Mouse (Mus musculus): ENCODE data around the gene Tbx3. TPM values are rescaled to one million over a fixed set of nuclear protein-coding genes. Genes with fewer than 3 reads are reported as not detected.

Gene Tbx3
- polyA plus RNA-seq, 1 experiment from 2014 or later = 0.88 TPM

GRCm38 (mm10) chr5:119687005-119687855 is 16.8 kb downstream of the Tbx3 start:
- H3K4me3 ChIP-seq (ENCODE audit: low read depth, low read length) = no peak overlapping the region
- 0 out of 2 replicates have a peak, but pooled peaks have one; percentile 28 for ATAC-seq (ENCODE audit: low read depth)
- no peak overlapping the region for H3K4me2 ChIP-seq (ENCODE audit: low read depth, low read length)
- WGBS = 2% methylated on average over 36 of the region's 36 CpGs
- no peak overlapping the region for H3K27ac ChIP-seq (ENCODE audit: low read depth, low read length)
- no peak overlapping the region for H3K9ac ChIP-seq (replicated peaks; ENCODE audit: low read depth, low read length)
- H3K4me1 ChIP-seq (ENCODE audit: control insufficient read depth, insufficient read depth, low read length) = no peaks in the 10 kb centered on the region
- no peaks in the 10 kb centered on the region for H3K36me3 ChIP-seq (ENCODE audit: control insufficient read depth, insufficient read depth, low read length)
- H3K9me3 ChIP-seq (ENCODE audit: control insufficient read depth, low read length) = no peaks in the 10 kb centered on the region
- peaks cover 71% of the 10 kb centered on the region for H3K27me3 ChIP-seq (ENCODE audit: control insufficient read depth, insufficient read depth, low read length)

- ATAC-seq (ENCODE audit: low read depth) = no peak
- no peaks in the 10 kb centered on the region for H3K36me3 ChIP-seq (ENCODE audit: control insufficient read depth, insufficient read depth, low read length)
- H3K27ac ChIP-seq (ENCODE audit: low read depth, low read length) = no peak overlapping the region
- 7% methylated on average over 22 of the region's 22 CpGs for WGBS
- H3K9ac ChIP-seq (replicated peaks; ENCODE audit: low read depth, low read length) = no peak overlapping the region
- H3K4me2 ChIP-seq (ENCODE audit: low read depth, low read length) = no peak overlapping the region
- H3K9me3 ChIP-seq (ENCODE audit: control insufficient read depth, low read length) = no peaks in the 10 kb centered on the region
- H3K4me1 ChIP-seq (ENCODE audit: control insufficient read depth, insufficient read depth, low read length) = no peaks in the 10 kb centered on the region
- no peak overlapping the region for H3K4me3 ChIP-seq (ENCODE audit: low read depth, low read length)
- peaks cover 65% of the 10 kb centered on the region for H3K27me3 ChIP-seq (ENCODE audit: control insufficient read depth, insufficient read depth, low read length)
These were observed 17.4 kb downstream of the Tbx3 start for GRCm38 (mm10) chr5:119687856-119688206.

- no peak overlapping the region for H3K27ac ChIP-seq (ENCODE audit: low read depth, low read length)
- no peak overlapping the region for H3K9ac ChIP-seq (replicated peaks; ENCODE audit: low read depth, low read length)
- H3K4me3 ChIP-seq (ENCODE audit: low read depth, low read length) = no peak overlapping the region
- peaks cover 61% of the 10 kb centered on the region for H3K27me3 ChIP-seq (ENCODE audit: control insufficient read depth, insufficient read depth, low read length)
- no peaks in the 10 kb centered on the region for H3K36me3 ChIP-seq (ENCODE audit: control insufficient read depth, insufficient read depth, low read length)
- no peaks in the 10 kb centered on the region for H3K9me3 ChIP-seq (ENCODE audit: control insufficient read depth, low read length)
- 11% methylated on average over 3 of the region's 3 CpGs for WGBS
- ATAC-seq (ENCODE audit: low read depth) = no peak
- H3K4me2 ChIP-seq (ENCODE audit: low read depth, low read length) = no peak overlapping the region
- no peaks in the 10 kb centered on the region for H3K4me1 ChIP-seq (ENCODE audit: control insufficient read depth, insufficient read depth, low read length)
These were observed 17.8 kb downstream of the Tbx3 start for GRCm38 (mm10) chr5:119688306-119688705.

- H3K4me2 ChIP-seq (ENCODE audit: low read depth, low read length) = no peak overlapping the region
- no peak overlapping the region for H3K9ac ChIP-seq (replicated peaks; ENCODE audit: low read depth, low read length)
- H3K4me1 ChIP-seq (ENCODE audit: control insufficient read depth, insufficient read depth, low read length) = no peaks in the 10 kb centered on the region
- WGBS = 18% methylated on average over 8 of the region's 8 CpGs
- H3K27ac ChIP-seq (ENCODE audit: low read depth, low read length) = no peak overlapping the region
- no peaks in the 10 kb centered on the region for H3K9me3 ChIP-seq (ENCODE audit: control insufficient read depth, low read length)
- H3K27me3 ChIP-seq (ENCODE audit: control insufficient read depth, insufficient read depth, low read length) = peaks cover 62% of the 10 kb centered on the region
- ATAC-seq (ENCODE audit: low read depth) = no peak
- no peak overlapping the region for H3K4me3 ChIP-seq (ENCODE audit: low read depth, low read length)
- no peaks in the 10 kb centered on the region for H3K36me3 ChIP-seq (ENCODE audit: control insufficient read depth, insufficient read depth, low read length)
These were observed 18.5 kb downstream of the Tbx3 start for GRCm38 (mm10) chr5:119688914-119689420.

GRCm38 (mm10) chr5:119689501-119689900 is 19.0 kb downstream of the Tbx3 start:
- Histone ChIP-seq H3K9me3 (ENCODE audit: control insufficient read depth, low read length) (no peaks in the 10 kb centered on the region), H3K4me1 (ENCODE audit: control insufficient read depth, insufficient read depth, low read length) (no peaks in the 10 kb centered on the region), H3K36me3 (ENCODE audit: control insufficient read depth, insufficient read depth, low read length) (no peaks in the 10 kb centered on the region), H3K27me3 (ENCODE audit: control insufficient read depth, insufficient read depth, low read length) (peaks cover 65% of the 10 kb centered on the region), H3K9ac (replicated peaks; ENCODE audit: low read depth, low read length) (no peak overlapping the region), H3K4me3 (ENCODE audit: low read depth, low read length) (no peak overlapping the region), H3K4me2 (ENCODE audit: low read depth, low read length) (no peak overlapping the region), H3K27ac (ENCODE audit: low read depth, low read length) (no peak overlapping the region)
- WGBS = 37% methylated on average over 3 of the region's 3 CpGs
- ATAC-seq (ENCODE audit: low read depth) = no peak

GRCm38 (mm10) chr5:119691075-119691474 is 20.6 kb downstream of the Tbx3 start:
- Histone ChIP-seq H3K9ac (replicated peaks; ENCODE audit: low read depth, low read length) (no peak overlapping the region), H3K36me3 (ENCODE audit: control insufficient read depth, insufficient read depth, low read length) (no peaks in the 10 kb centered on the region), H3K9me3 (ENCODE audit: control insufficient read depth, low read length) (no peaks in the 10 kb centered on the region), H3K27me3 (ENCODE audit: control insufficient read depth, insufficient read depth, low read length) (peaks cover 58% of the 10 kb centered on the region), H3K4me2 (ENCODE audit: low read depth, low read length) (no peak overlapping the region), H3K4me3 (ENCODE audit: low read depth, low read length) (no peak overlapping the region), H3K27ac (ENCODE audit: low read depth, low read length) (no peak overlapping the region), H3K4me1 (ENCODE audit: control insufficient read depth, insufficient read depth, low read length) (no peaks in the 10 kb centered on the region)
- no peak for ATAC-seq (ENCODE audit: low read depth)
- WGBS = 1% methylated on average over 13 of the region's 13 CpGs

- H3K4me1 ChIP-seq (ENCODE audit: control insufficient read depth, insufficient read depth, low read length) = no peaks in the 10 kb centered on the region
- no peaks in the 10 kb centered on the region for H3K36me3 ChIP-seq (ENCODE audit: control insufficient read depth, insufficient read depth, low read length)
- 30% methylated on average over 6 of the region's 6 CpGs for WGBS
- H3K4me3 ChIP-seq (ENCODE audit: low read depth, low read length) = no peak overlapping the region
- no peaks in the 10 kb centered on the region for H3K9me3 ChIP-seq (ENCODE audit: control insufficient read depth, low read length)
- H3K4me2 ChIP-seq (ENCODE audit: low read depth, low read length) = no peak overlapping the region
- no peak overlapping the region for H3K9ac ChIP-seq (replicated peaks; ENCODE audit: low read depth, low read length)
- H3K27me3 ChIP-seq (ENCODE audit: control insufficient read depth, insufficient read depth, low read length) = peaks cover 53% of the 10 kb centered on the region
- no peak overlapping the region for H3K27ac ChIP-seq (ENCODE audit: low read depth, low read length)
- ATAC-seq (ENCODE audit: low read depth) = no peak
These were observed 22.0 kb downstream of the Tbx3 start for GRCm38 (mm10) chr5:119692425-119692824.

- Histone ChIP-seq H3K9me3 (ENCODE audit: control insufficient read depth, low read length) (no peaks in the 10 kb centered on the region), H3K27me3 (ENCODE audit: control insufficient read depth, insufficient read depth, low read length) (peaks cover 31% of the 10 kb centered on the region), H3K27ac (ENCODE audit: low read depth, low read length) (no peak overlapping the region), H3K36me3 (ENCODE audit: control insufficient read depth, insufficient read depth, low read length) (no peaks in the 10 kb centered on the region), H3K4me3 (ENCODE audit: low read depth, low read length) (no peak overlapping the region), H3K4me1 (ENCODE audit: control insufficient read depth, insufficient read depth, low read length) (no peaks in the 10 kb centered on the region), H3K4me2 (ENCODE audit: low read depth, low read length) (no peak overlapping the region), H3K9ac (replicated peaks; ENCODE audit: low read depth, low read length) (no peak overlapping the region)
- no peak for ATAC-seq (ENCODE audit: low read depth)
- WGBS = 4% methylated on average over 8 of the region's 8 CpGs
These were observed 24.4 kb downstream of the Tbx3 start for GRCm38 (mm10) chr5:119694914-119695313.

- Histone ChIP-seq H3K9me3 (ENCODE audit: control insufficient read depth, low read length) (no peaks in the 10 kb centered on the region), H3K36me3 (ENCODE audit: control insufficient read depth, insufficient read depth, low read length) (no peaks in the 10 kb centered on the region), H3K4me1 (ENCODE audit: control insufficient read depth, insufficient read depth, low read length) (0 out of 2 replicates have a peak, but pooled peaks cover 3% of the 10 kb centered on the region), H3K9ac (replicated peaks; ENCODE audit: low read depth, low read length) (no peak overlapping the region), H3K27me3 (ENCODE audit: control insufficient read depth, insufficient read depth, low read length) (peaks cover 18% of the 10 kb centered on the region), H3K4me2 (ENCODE audit: low read depth, low read length) (no peak overlapping the region), H3K27ac (ENCODE audit: low read depth, low read length) (no peak overlapping the region), H3K4me3 (ENCODE audit: low read depth, low read length) (no peak overlapping the region)
- WGBS = 64% methylated on average over 1 of the region's 1 CpGs
- ATAC-seq (ENCODE audit: low read depth) = no peak
These were observed 32.6 kb downstream of the Tbx3 start for GRCm38 (mm10) chr5:119703031-119703430.

Data from neural tube, embryonic 14.5 days (tissue).